ENCODE assay signal across 20 mouse cellular contexts in the genomic region with DNA sequence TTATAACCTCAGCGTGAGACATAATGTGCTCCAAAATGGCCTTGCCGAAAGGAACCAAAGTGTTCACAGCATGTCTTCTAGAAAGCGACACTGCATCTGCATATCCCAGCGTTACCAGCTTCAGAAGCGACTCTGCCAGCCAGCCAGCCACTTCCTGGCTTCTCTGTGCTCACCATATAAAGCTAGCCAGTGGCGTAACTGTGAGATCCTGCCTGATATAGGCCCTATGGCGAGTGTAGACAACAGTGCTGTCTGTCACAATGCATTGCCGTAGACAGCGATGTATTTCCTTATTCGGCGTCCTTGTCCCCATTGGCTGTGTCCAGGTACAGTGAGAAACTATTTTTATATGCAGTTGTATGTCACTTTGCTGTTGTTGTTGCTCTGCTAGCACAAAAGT.
A peak's percentile ranks its signal among the peaks of the same experiment; 100 is the strongest.
DNase-seq lines count a peak whose midpoint lies in the region; ATAC-seq and TF ChIP-seq lines count a peak whose summit lies in the region.
"Had no signal": no experiment of that assay in that cellular context is flagged by ENCODE, and none has a peak within 500 bp of the region (broad histone marks: within the 10 kb centered on the region; RNA-seq: fewer than 3 reads in every experiment).

No protein-coding gene starts in this region.

- no peaks in the 10 kb centered on the region for H3K27me3 ChIP-seq in heart, embryonic 13.5 days (replicated peaks)
- no peaks in the 10 kb centered on the region for H3K27me3 ChIP-seq in heart, embryonic 11.5 days (ENCODE audit: control insufficient read depth, insufficient read depth, low read length)
- H3K27me3 ChIP-seq in midbrain, postnatal 0 days (ENCODE audit: insufficient read depth, low read length), result no peaks in the 10 kb centered on the region
- no peaks in the 10 kb centered on the region for H3K27me3 ChIP-seq in midbrain, embryonic 14.5 days (ENCODE audit: control insufficient read depth, insufficient read depth, low read length)
- H3K27me3 ChIP-seq: forebrain, embryonic 15.5 days; hindbrain, embryonic 15.5 days; liver, embryonic 12.5 days; midbrain, embryonic 15.5 days had no signal

- no peak for TF ChIP-seq CTCF in midbrain, postnatal 0 days (IDR thresholded peaks at IDR 0.05)

- ATAC-seq in heart, embryonic 13.5 days (ENCODE audit: extremely low read depth, insufficient number of reproducible peaks, low FRiP score, low TSS enrichment), result no peak
- ATAC-seq in heart, embryonic 11.5 days (replicated peaks; ENCODE audit: insufficient number of reproducible peaks, low FRiP score, low TSS enrichment), result no peak
- no peak for ATAC-seq in midbrain, postnatal 0 days (ENCODE audit: low FRiP score)
- ATAC-seq in midbrain, embryonic 14.5 days (ENCODE audit: low FRiP score, low TSS enrichment), result no peak
- ATAC-seq in monocyte, adult 5-6 weeks (replicated peaks; ENCODE audit: insufficient number of reproducible peaks, low FRiP score, low TSS enrichment, poor library complexity, severe bottlenecking), result no peak
- ATAC-seq: forebrain, embryonic 15.5 days; intestine, embryonic 16.5 days; liver, embryonic 12.5 days; midbrain, embryonic 15.5 days had no signal

- H3K4me3 ChIP-seq in heart, embryonic 13.5 days, result no peak overlapping the region
- no peak overlapping the region for H3K4me3 ChIP-seq in heart, embryonic 11.5 days (ENCODE audit: low read depth, low read length)
- no peak overlapping the region for H3K4me3 ChIP-seq in midbrain, postnatal 0 days (ENCODE audit: low read depth, low read length)
- H3K4me3 ChIP-seq in midbrain, embryonic 14.5 days (replicated peaks; ENCODE audit: low read depth, low read length), result no peak overlapping the region
- H3K4me3 ChIP-seq: erythroblast, embryonic 14.5 days; forebrain, embryonic 15.5 days; hindbrain, embryonic 15.5 days; liver, embryonic 12.5 days; midbrain, embryonic 15.5 days had no signal

- DNase-seq in midbrain, postnatal 0 days (ENCODE audit: low spot score), result no peak
- no peak for DNase-seq in midbrain, embryonic 14.5 days
- peak; percentile 32 for DNase-seq in heart, postnatal 4 days
- DNase-seq in layer of hippocampus, adult 11-12 months (ENCODE audit: low spot score), result no peak
- DNase-seq: cerebellum, adult 2 months; kidney, postnatal 36 days; layer of hippocampus, adult 9-11 months; lung, adult 2 months; right cerebral cortex, postnatal 4 days; thymus, postnatal 14 days had no signal

- 56% methylated on average over 11 of the region's 11 CpGs for WGBS in heart, embryonic 13.5 days
- 68% methylated on average over 11 of the region's 11 CpGs for WGBS in heart, embryonic 11.5 days (ENCODE audit: insufficient replicate concordance)
- WGBS in midbrain, postnatal 0 days, result 66% methylated on average over 11 of the region's 11 CpGs
- WGBS in midbrain, embryonic 14.5 days, result 79% methylated on average over 11 of the region's 11 CpGs

- H3K9ac ChIP-seq in heart, embryonic 13.5 days, result no peak overlapping the region
- H3K9ac ChIP-seq in heart, embryonic 11.5 days (ENCODE audit: low read depth, low read length), result no peak overlapping the region
- H3K9ac ChIP-seq in midbrain, postnatal 0 days (replicated peaks; ENCODE audit: low read length, poor library complexity, severe bottlenecking), result no peak overlapping the region
- H3K9ac ChIP-seq in midbrain, embryonic 14.5 days (replicated peaks; ENCODE audit: low read length), result no peak overlapping the region
- H3K9ac ChIP-seq: forebrain, embryonic 15.5 days; hindbrain, embryonic 15.5 days; liver, embryonic 12.5 days; midbrain, embryonic 15.5 days had no signal

- H3K4me2 ChIP-seq in heart, embryonic 13.5 days, result no peak overlapping the region
- no peak overlapping the region for H3K4me2 ChIP-seq in heart, embryonic 11.5 days
- H3K4me2 ChIP-seq in midbrain, postnatal 0 days (ENCODE audit: low read depth, low read length, poor library complexity, severe bottlenecking), result no peak overlapping the region
- H3K4me2 ChIP-seq in midbrain, embryonic 14.5 days (ENCODE audit: low read length), result no peak overlapping the region
- H3K4me2 ChIP-seq: forebrain, embryonic 15.5 days; hindbrain, embryonic 15.5 days; liver, embryonic 12.5 days; midbrain, embryonic 15.5 days had no signal

- peaks cover 32% of the 10 kb centered on the region for H3K4me1 ChIP-seq in heart, embryonic 13.5 days
- no peaks in the 10 kb centered on the region for H3K4me1 ChIP-seq in heart, embryonic 11.5 days (ENCODE audit: control insufficient read depth, insufficient read depth, low read length)
- no peaks in the 10 kb centered on the region; the same call in 1 of the 2 replicates for H3K4me1 ChIP-seq in midbrain, postnatal 0 days (ENCODE audit: insufficient read depth, low read length)
- 0 out of 2 replicates have a peak, but pooled peaks cover 3% of the 10 kb centered on the region for H3K4me1 ChIP-seq in midbrain, embryonic 14.5 days (ENCODE audit: control insufficient read depth, insufficient read depth, low read length)
- H3K4me1 ChIP-seq: liver, embryonic 12.5 days had no signal

- peak overlapping the region; percentile 42 for H3K27ac ChIP-seq in heart, embryonic 13.5 days (replicated peaks)
- H3K27ac ChIP-seq in heart, embryonic 11.5 days (ENCODE audit: low read depth, low read length), result no peak overlapping the region
- peak overlapping the region; percentile 18; the same call in 1 of the 2 replicates for H3K27ac ChIP-seq in midbrain, postnatal 0 days (ENCODE audit: low read depth, low read length)
- H3K27ac ChIP-seq in midbrain, embryonic 14.5 days (replicated peaks; ENCODE audit: low read depth, low read length), result no peak overlapping the region
- H3K27ac ChIP-seq: forebrain, embryonic 15.5 days; hindbrain, embryonic 15.5 days; liver, embryonic 12.5 days; macrophage; midbrain, embryonic 15.5 days had no signal

- H3K9me3 ChIP-seq in heart, embryonic 13.5 days, result no peaks in the 10 kb centered on the region
- H3K9me3 ChIP-seq in heart, embryonic 11.5 days (replicated peaks; ENCODE audit: control insufficient read depth, low read length), result no peaks in the 10 kb centered on the region
- no peaks in the 10 kb centered on the region for H3K9me3 ChIP-seq in midbrain, postnatal 0 days (ENCODE audit: low read length)
- H3K9me3 ChIP-seq in midbrain, embryonic 14.5 days (ENCODE audit: control insufficient read depth, low read length), result no peaks in the 10 kb centered on the region
- H3K9me3 ChIP-seq: forebrain, embryonic 15.5 days; hindbrain, embryonic 15.5 days; liver, embryonic 12.5 days; midbrain, embryonic 15.5 days had no signal

- H3K36me3 ChIP-seq in heart, embryonic 13.5 days, result peaks cover 73% of the 10 kb centered on the region
- peaks cover 8% of the 10 kb centered on the region for H3K36me3 ChIP-seq in heart, embryonic 11.5 days (ENCODE audit: control insufficient read depth, insufficient read depth, low read length)
- H3K36me3 ChIP-seq in midbrain, postnatal 0 days (ENCODE audit: insufficient read depth, low read length), result peaks cover 14% of the 10 kb centered on the region
- H3K36me3 ChIP-seq in midbrain, embryonic 14.5 days (ENCODE audit: control insufficient read depth, insufficient read depth, low read length), result peaks cover 28% of the 10 kb centered on the region
- H3K36me3 ChIP-seq: liver, embryonic 12.5 days had no signal

Comparison
In these comparisons a context has a peak if more than half of its experiments do, and no peak if none do; other contexts are left out.
1. H3K27ac ChIP-seq: peak in heart, embryonic 13.5 days (single experiment) and midbrain, postnatal 0 days (single experiment); none in heart, embryonic 11.5 days (single experiment) and midbrain, embryonic 14.5 days (single experiment).